Comparison of ENCODE assay signal across 29 mouse cellular contexts in genomic region chr4:34797294-34797983, GRCm38 (mm10). TPM values are rescaled to one million over a fixed set of nuclear protein-coding genes. Genes with fewer than 3 reads are reported as not detected.
DNase-seq lines count a peak whose midpoint lies in the region; ATAC-seq and TF ChIP-seq lines count a peak whose summit lies in the region.
"Had no signal": no experiment of that assay in that cellular context is flagged by ENCODE, and none has a peak within 500 bp of the region (broad histone marks: within the 10 kb centered on the region; RNA-seq: fewer than 3 reads in every experiment).

No protein-coding gene starts in this region.

- H3K27me3 ChIP-seq in lung, embryonic 14.5 days (ENCODE audit: insufficient read depth, low read length) = no peaks in the 10 kb centered on the region
- H3K27me3 ChIP-seq: CH12.LX; hindbrain, embryonic 13.5 days; Patski had no signal

- no peak overlapping the region for H3K4me2 ChIP-seq in lung, embryonic 14.5 days
- H3K4me2 ChIP-seq: hindbrain, embryonic 13.5 days had no signal

- no peak overlapping the region for H3K4me3 ChIP-seq in lung, embryonic 14.5 days (ENCODE audit: low read depth, low read length)
- H3K4me3 ChIP-seq in lung, adult 2 months (replicated peaks; ENCODE audit: extremely low read depth, low read depth, low read length) = no peak overlapping the region
- H3K4me3 ChIP-seq: gastrocnemius, adult 2 months; heart, embryonic 10.5 days; hindbrain, embryonic 13.5 days had no signal

- H3K9ac ChIP-seq in lung, embryonic 14.5 days = no peak overlapping the region
- H3K9ac ChIP-seq: hindbrain, embryonic 13.5 days had no signal

- TF ChIP-seq POLR2A in lung, adult 2 months (IDR thresholded peaks at IDR 0.05; ENCODE audit: borderline replicate concordance, extremely low read depth, low read depth, low read length) = no peak

- no peaks in the 10 kb centered on the region for H3K9me3 ChIP-seq in lung, embryonic 14.5 days (ENCODE audit: low read depth, low read length)
- H3K9me3 ChIP-seq: heart, embryonic 10.5 days; hindbrain, embryonic 13.5 days had no signal

- H3K27ac ChIP-seq in lung, embryonic 14.5 days (ENCODE audit: low read depth) = no peak overlapping the region
- H3K27ac ChIP-seq: gastrocnemius, adult 2 months; heart, embryonic 10.5 days; hindbrain, embryonic 13.5 days; hindbrain, postnatal 0 days had no signal

- no peak for TF ChIP-seq CTCF in lung, embryonic 14.5 days (IDR thresholded peaks at IDR 0.05; ENCODE audit: low read depth)
- no peak for TF ChIP-seq CTCF in lung, adult 2 months (IDR thresholded peaks at IDR 0.05; ENCODE audit: insufficient read depth, low read length)

- H3K36me3 ChIP-seq in lung, embryonic 14.5 days (ENCODE audit: insufficient read depth) = no peaks in the 10 kb centered on the region
- H3K36me3 ChIP-seq: heart, embryonic 10.5 days; hindbrain, embryonic 13.5 days had no signal

- H3K4me1 ChIP-seq in lung, embryonic 14.5 days (ENCODE audit: insufficient read depth) = no peaks in the 10 kb centered on the region
- H3K4me1 ChIP-seq in lung, adult 2 months (ENCODE audit: control insufficient read depth, insufficient read depth, low read length) = no peaks in the 10 kb centered on the region
- H3K4me1 ChIP-seq: heart, embryonic 10.5 days had no signal

- WGBS in lung, embryonic 14.5 days = 56% methylated on average over 8 of the region's 8 CpGs
- 58% methylated on average over 8 of the region's 8 CpGs for WGBS in lung, adult 2 months

- no peak for DNase-seq in frontal cortex, postnatal 36 days (ENCODE audit: low spot score in 2 of 2)
- peak; percentile 36 for DNase-seq in lung, embryonic 14.5 days
- no peak for DNase-seq in lung, adult 2 months
- peak; percentile 4 for DNase-seq in lung, postnatal 36 days
- no peak for DNase-seq in lung, postnatal 14 days
- peak; percentile 22 for DNase-seq in telencephalon, adult 2 months (ENCODE audit: low read depth, low spot score)
- DNase-seq in adipocyte (ENCODE audit: low spot score) = no peak
- DNase-seq: adrenal gland, adult 2 months; adrenal gland, postnatal 25 days; cerebellum, adult 11 months; cerebellum, adult 8-10 months; cerebellum, postnatal 14 days; gastrocnemius, adult 2 months; gastrocnemius, postnatal 25 days; heart, adult 18-20 months; heart, postnatal 14 days had no signal

- ATAC-seq in frontal cortex, adult (ENCODE audit: low TSS enrichment) = peak; percentile 66
- ATAC-seq in lung, embryonic 14.5 days (ENCODE audit: insufficient read depth) = 0 out of 2 replicates have a peak, but pooled peaks have one; percentile 41
- ATAC-seq: activated CD4-positive, CD25-positive, alpha-beta regulatory T cell, adult 4 months; forebrain, embryonic 14.5 days; hindbrain, postnatal 0 days; Patski had no signal

RNA-seq across cellular contexts. Expression of gene Smim8, which starts 19.2 kb away (rescaled TPM):
- 42.6 and 42.8 TPM in 2 replicates for polyA plus RNA-seq in lung, embryonic 14.5 days (2014; fragmentation: Nextera tagmentation; extraction: Ambion mirVana)
- polyA plus RNA-seq in lung, adult 2 months (2012; rRNA removed) = 1.9 and 3.1 TPM in 2 replicates

RNA-seq across cellular contexts. Expression of gene Gm136, which starts 41.4 kb away (rescaled TPM):
- not detected in 2 replicates for polyA plus RNA-seq in lung, embryonic 14.5 days (2014; fragmentation: Nextera tagmentation; extraction: Ambion mirVana)
- polyA plus RNA-seq in lung, adult 2 months (2012; rRNA removed) = not detected in 2 replicates
- polyA plus RNA-seq: activated CD4-positive, CD25-positive, alpha-beta regulatory T cell, adult 4 months; adrenal gland, adult 2 months; brain, embryonic 14.5 days; embryonic facial prominence, embryonic 14.5 days; forebrain, embryonic 14.5 days; frontal cortex, adult 2 months; heart, embryonic 10.5 days; heart, embryonic 14.5 days; hindbrain, embryonic 13.5 days; hindbrain, postnatal 0 days; intestine, embryonic 14.5 days; Patski had no signal

Comparison
In these comparisons a context has a peak if more than half of its experiments do, and no peak if none do; other contexts are left out.
1. DNase-seq: peak in lung, embryonic 14.5 days (single experiment), lung, postnatal 36 days (single experiment) and telencephalon, adult 2 months (single experiment); none in frontal cortex, postnatal 36 days (0 of 2), lung, adult 2 months (single experiment), lung, postnatal 14 days (single experiment) and adipocyte (single experiment).
2. RNA of gene Smim8, which starts 19.2 kb away (polyA plus RNA-seq): 42.6 to 42.8 TPM in lung, embryonic 14.5 days; 1.9 to 3.1 TPM in lung, adult 2 months; every median in the first group is over 10 times any median in the second.